Mouse (Mus musculus): Measurements from ENCODE around the gene Smim4. TPM values are rescaled to one million over a fixed set of nuclear protein-coding genes. Genes with fewer than 3 reads are reported as not detected.

Smim4 gene
- 59.6 and 65.7 TPM in 2 replicates for polyA plus RNA-seq (2016; fragmentation: Nextera tagmentation; extraction: Ambion mirVana)

DNA sequence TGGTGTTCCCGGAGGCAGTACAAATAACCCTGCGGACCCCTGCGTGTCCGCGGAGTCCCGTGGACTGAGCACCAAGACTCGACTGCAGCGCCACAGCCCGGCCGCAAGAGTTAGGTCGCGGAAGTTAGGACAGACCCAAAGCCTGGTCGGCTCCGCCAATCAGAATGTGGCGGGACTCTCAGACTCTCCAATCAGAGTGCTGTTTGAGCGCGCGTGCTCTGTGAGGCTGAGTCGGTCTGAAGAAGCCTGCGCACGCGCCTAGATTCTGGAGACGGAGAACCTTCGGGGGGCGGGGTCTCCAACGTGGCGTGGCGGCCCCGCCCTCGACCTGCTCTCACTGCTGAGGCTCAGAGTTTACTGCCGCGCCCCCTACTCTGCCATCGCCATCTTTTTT, at the start of gene Smim4:
TSS of gene Smim4 (minus strand) at position 131 of the 394 bp plus-strand sequence.
- Histone ChIP-seq H3K36me3 (peaks cover 4% of the 10 kb centered on the region; the same call in 1 of the 2 replicates), H3K4me3 (replicated peaks) (peak within 1 kb of the TSS; percentile 71), H3K27me3 (no peaks in the 10 kb centered on the region), H3K9ac (replicated peaks) (peak within 1 kb of the TSS; percentile 86), H3K4me2 (peak within 1 kb of the TSS; percentile 96), H3K27ac (peak within 1 kb of the TSS; percentile 92), H3K4me1 (replicated peaks) (peaks cover 52% of the 10 kb centered on the region), H3K9me3 (no peaks in the 10 kb centered on the region)
- under 1% methylated on average over 33 of the region's 33 CpGs for WGBS
- peak; percentile 93 for ATAC-seq (ENCODE audit: insufficient number of reproducible peaks, insufficient read depth, low FRiP score, low TSS enrichment, low read depth)

DNA sequence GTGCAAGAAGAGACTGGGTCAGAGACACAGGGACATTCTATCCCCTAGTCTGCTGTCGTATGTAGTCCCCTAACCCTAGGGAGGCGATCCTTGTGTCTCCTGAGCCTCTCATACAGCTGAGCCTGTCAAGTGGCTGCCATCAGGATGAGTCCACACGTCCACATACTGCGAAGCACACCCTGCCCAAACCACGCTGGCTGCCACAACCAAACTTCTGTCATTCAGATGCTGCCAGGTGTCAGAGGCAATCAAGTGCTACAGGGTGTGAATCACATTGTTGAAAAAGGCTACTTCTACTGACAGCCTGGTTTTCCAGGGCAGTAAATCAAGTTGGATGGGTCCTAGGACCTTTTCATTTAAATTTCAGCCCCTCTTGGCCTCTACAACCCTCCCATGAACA, 49.0 kb upstream of the Smim4 start:
- no peak for ATAC-seq (ENCODE audit: insufficient number of reproducible peaks, insufficient read depth, low FRiP score, low TSS enrichment, low read depth)
- Histone ChIP-seq H3K4me3 (replicated peaks) (no peak overlapping the region), H3K27me3 (no peaks in the 10 kb centered on the region), H3K27ac (no peak overlapping the region), H3K9ac (replicated peaks) (no peak overlapping the region), H3K9me3 (no peaks in the 10 kb centered on the region), H3K36me3 (peaks cover 99% of the 10 kb centered on the region), H3K4me1 (replicated peaks) (no peaks in the 10 kb centered on the region), H3K4me2 (no peak overlapping the region)
- WGBS: 91% methylated on average over 5 of the region's 5 CpGs

DNA sequence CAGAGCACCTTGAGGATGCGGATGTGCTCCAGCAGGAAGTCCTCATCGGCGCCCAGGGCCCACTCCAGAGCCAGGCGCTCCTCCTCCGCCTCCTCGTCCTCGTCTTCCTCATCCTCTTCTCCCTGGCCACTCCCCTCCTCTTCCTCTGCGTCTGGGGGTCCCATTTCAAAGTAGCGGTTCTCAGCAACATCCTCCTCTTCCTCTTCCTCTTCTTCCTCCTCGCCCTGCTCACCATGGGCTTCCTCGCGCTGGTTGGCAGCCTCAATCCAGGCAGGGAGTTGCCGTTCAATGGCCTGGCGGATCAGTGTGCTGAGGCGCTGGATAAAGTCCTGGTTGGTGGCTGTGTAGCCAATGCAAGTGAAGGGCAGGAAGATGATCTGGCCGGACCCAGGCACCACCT, 48.5 kb upstream of the Smim4 start:
- H3K4me2 ChIP-seq: no peak overlapping the region
- H3K27me3 ChIP-seq: no peaks in the 10 kb centered on the region
- peaks cover 99% of the 10 kb centered on the region for H3K36me3 ChIP-seq
- H3K4me3 ChIP-seq (replicated peaks): no peak overlapping the region
- H3K27ac ChIP-seq: no peak overlapping the region
- 93% methylated on average over 16 of the region's 16 CpGs for WGBS
- no peak overlapping the region for H3K9ac ChIP-seq (replicated peaks)
- no peaks in the 10 kb centered on the region for H3K9me3 ChIP-seq
- ATAC-seq (ENCODE audit: insufficient number of reproducible peaks, insufficient read depth, low FRiP score, low TSS enrichment, low read depth): no peak
- H3K4me1 ChIP-seq (replicated peaks): no peaks in the 10 kb centered on the region

DNA sequence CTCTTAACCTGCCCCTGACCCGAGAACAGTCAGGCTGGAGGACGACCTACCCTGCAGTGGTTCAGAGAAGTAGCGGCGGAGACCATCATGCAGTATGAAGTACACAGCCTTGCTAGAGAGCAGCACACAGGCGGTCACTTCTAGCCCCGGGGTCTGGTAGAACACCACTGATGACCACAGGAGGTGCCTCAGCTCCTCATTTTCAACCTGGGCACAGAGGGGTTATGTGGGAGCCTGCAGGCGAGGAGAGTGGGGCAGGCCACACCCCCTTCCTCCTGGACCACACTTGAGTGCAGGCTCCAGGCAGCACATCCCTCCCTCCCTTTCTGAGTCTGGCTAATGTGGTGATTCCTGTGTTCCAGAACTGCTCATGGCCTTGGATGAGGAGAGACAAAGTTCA, 44.8 kb upstream of the Smim4 start:
- no peak overlapping the region for H3K27ac ChIP-seq
- no peaks in the 10 kb centered on the region for H3K27me3 ChIP-seq
- H3K4me3 ChIP-seq (replicated peaks): no peak overlapping the region
- H3K9me3 ChIP-seq: no peaks in the 10 kb centered on the region
- WGBS: 90% methylated on average over 7 of the region's 7 CpGs
- peaks cover 5% of the 10 kb centered on the region for H3K4me1 ChIP-seq (replicated peaks)
- no peak for ATAC-seq (ENCODE audit: insufficient number of reproducible peaks, insufficient read depth, low FRiP score, low TSS enrichment, low read depth)
- peaks cover 86% of the 10 kb centered on the region for H3K36me3 ChIP-seq
- no peak overlapping the region for H3K9ac ChIP-seq (replicated peaks)
- no peak overlapping the region for H3K4me2 ChIP-seq

DNA sequence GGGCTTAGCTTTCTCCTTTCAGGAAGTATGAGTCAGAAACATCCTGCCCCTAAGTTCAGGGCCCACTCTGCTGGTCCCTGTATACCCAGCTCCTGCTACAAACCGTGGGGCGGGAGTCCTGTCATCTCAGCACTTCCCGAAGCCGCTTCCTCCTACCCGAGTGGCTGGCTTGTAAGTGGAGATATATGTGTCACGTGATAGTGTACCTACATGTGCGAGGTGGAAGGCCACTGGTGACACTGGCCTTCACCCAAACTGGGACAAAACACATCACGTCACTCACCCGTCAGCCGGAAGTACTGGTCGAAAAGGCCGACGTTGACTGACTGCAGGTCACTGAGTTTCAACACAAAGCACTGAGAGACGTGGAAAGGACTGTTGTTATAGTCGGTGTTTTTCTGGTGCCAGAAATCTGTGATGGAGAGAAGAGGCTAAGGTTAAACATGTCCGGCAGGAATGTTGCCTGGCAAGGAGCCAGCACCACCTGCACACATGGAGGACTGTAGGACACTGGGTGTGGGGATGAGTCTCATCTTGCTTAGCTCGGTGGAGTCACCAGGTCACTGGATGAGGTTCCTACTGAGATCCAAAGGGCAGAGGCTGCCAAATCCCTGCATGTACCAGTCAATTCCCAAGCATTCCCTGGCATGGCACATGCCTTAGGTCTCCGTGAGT, 44.2 kb upstream of the Smim4 start:
- peaks cover 81% of the 10 kb centered on the region for H3K36me3 ChIP-seq
- H3K9ac ChIP-seq (replicated peaks): no peak overlapping the region
- 89% methylated on average over 18 of the region's 18 CpGs for whole genome bisulfite sequencing
- no peaks in the 10 kb centered on the region for H3K9me3 ChIP-seq
- H3K27ac ChIP-seq: no peak overlapping the region
- H3K4me1 ChIP-seq (replicated peaks): peaks cover 11% of the 10 kb centered on the region
- H3K4me2 ChIP-seq: no peak overlapping the region
- no peak overlapping the region for H3K4me3 ChIP-seq (replicated peaks)
- H3K27me3 ChIP-seq: no peaks in the 10 kb centered on the region
- no peak for ATAC-seq (ENCODE audit: insufficient number of reproducible peaks, insufficient read depth, low FRiP score, low TSS enrichment, low read depth)

DNA sequence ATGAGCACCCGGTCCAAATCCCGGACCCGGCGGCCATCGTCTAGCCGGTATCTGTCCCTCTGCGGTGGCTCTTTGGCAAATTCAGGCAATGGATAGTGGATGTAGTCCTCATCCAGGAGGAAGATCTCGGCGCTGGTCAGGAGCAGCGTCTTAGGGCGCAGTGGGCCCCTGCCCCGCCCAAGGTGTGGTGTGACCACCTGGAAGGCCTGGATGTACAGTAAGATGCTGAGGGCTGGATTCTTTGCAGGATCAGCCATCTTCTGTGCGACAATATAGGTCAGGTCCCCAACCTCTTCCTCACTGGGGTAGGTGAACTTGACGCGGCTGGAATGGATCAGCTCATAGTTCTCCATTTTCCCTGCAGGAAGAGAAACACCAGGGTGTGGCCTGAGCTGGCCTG, 43.1 kb upstream of the Smim4 start:
- ATAC-seq (ENCODE audit: insufficient number of reproducible peaks, insufficient read depth, low FRiP score, low TSS enrichment, low read depth): no peak
- Histone ChIP-seq H3K9ac (replicated peaks) (no peak overlapping the region), H3K27me3 (no peaks in the 10 kb centered on the region), H3K4me2 (no peak overlapping the region), H3K36me3 (peaks cover 70% of the 10 kb centered on the region), H3K4me1 (replicated peaks) (peaks cover 16% of the 10 kb centered on the region), H3K4me3 (replicated peaks) (no peak overlapping the region), H3K9me3 (no peaks in the 10 kb centered on the region), H3K27ac (no peak overlapping the region)
- WGBS: 96% methylated on average over 15 of the region's 15 CpGs

DNA sequence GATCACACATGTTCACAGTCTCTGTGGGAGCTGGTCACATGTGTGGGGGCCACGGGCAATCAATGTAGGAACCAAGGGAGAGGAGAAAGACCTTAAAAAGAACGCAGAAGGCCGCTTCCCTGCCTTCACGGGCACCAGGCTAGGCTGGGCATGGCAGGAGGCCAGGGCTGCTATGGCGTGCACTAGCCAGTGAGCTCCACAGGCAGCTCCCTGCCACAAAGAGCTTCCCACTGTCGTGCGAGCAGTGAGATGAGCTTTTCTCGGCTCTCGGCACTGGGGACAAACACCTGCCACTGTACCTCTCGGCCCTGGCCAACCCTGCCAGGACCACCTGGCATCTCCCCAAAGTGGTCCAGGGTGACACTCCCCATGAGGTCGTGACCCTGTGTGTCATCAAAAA, 42.6 kb upstream of the Smim4 start:
- no peaks in the 10 kb centered on the region for H3K9me3 ChIP-seq
- H3K27me3 ChIP-seq: no peaks in the 10 kb centered on the region
- no peak overlapping the region for H3K4me3 ChIP-seq (replicated peaks)
- peaks cover 65% of the 10 kb centered on the region for H3K36me3 ChIP-seq
- no peak overlapping the region for H3K27ac ChIP-seq
- H3K4me2 ChIP-seq: no peak overlapping the region
- 94% methylated on average over 11 of the region's 11 CpGs for WGBS
- H3K4me1 ChIP-seq (replicated peaks): peaks cover 19% of the 10 kb centered on the region
- ATAC-seq (ENCODE audit: insufficient number of reproducible peaks, insufficient read depth, low FRiP score, low TSS enrichment, low read depth): no peak
- no peak overlapping the region for H3K9ac ChIP-seq (replicated peaks)

DNA sequence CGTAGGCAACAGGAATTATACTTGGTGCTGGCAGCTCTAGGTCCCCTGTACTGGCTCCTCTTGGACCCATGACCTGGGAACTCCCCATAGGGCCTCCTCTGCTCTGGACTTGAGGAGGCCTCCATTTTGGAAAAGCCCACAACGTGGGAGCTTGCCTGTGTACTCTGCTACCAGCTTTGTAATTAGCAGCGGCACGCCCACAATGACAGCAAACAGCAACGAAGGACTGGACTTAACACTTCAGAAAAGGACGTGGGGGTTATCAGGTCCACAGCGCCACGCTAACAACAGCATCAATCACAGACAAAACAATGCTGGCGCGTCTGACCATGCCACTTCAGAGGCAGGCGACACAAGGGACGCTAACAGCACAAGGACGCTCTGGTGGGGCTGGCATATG, 42.2 kb upstream of the Smim4 start:
- peaks cover 61% of the 10 kb centered on the region for H3K36me3 ChIP-seq
- no peak overlapping the region for H3K9ac ChIP-seq (replicated peaks)
- H3K4me3 ChIP-seq (replicated peaks): no peak overlapping the region
- peaks cover 23% of the 10 kb centered on the region for H3K4me1 ChIP-seq (replicated peaks)
- no peak for ATAC-seq (ENCODE audit: insufficient number of reproducible peaks, insufficient read depth, low FRiP score, low TSS enrichment, low read depth)
- no peaks in the 10 kb centered on the region for H3K27me3 ChIP-seq
- H3K27ac ChIP-seq: no peak overlapping the region
- H3K4me2 ChIP-seq: no peak overlapping the region
- 90% methylated on average over 13 of the region's 13 CpGs for WGBS
- no peaks in the 10 kb centered on the region for H3K9me3 ChIP-seq

DNA sequence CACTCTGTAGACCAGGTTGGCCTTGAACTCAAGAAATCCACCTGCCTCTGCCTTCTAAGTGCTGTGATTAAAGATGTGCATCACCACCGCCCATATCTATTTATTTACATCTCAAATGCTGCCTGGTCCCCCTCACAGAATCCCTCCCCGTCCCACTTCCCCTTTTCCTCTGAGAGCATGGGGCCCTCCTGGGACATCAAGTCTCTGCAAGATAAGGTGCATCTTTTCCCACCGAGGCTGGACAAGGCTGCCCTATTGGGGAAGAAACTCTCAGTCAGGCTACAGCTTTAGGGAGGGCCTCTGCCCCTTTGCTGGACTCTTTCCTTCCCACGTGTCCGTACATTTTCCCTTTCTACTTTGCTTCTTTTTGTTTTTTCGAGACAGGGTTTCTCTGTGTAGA, 40.8 kb upstream of the Smim4 start:
- ATAC-seq (ENCODE audit: insufficient number of reproducible peaks, insufficient read depth, low FRiP score, low TSS enrichment, low read depth): no peak
- Histone ChIP-seq H3K36me3 (peaks cover 46% of the 10 kb centered on the region), H3K9ac (replicated peaks) (no peak overlapping the region), H3K27me3 (no peaks in the 10 kb centered on the region), H3K27ac (no peak overlapping the region), H3K4me3 (replicated peaks) (no peak overlapping the region), H3K9me3 (no peaks in the 10 kb centered on the region), H3K4me2 (no peak overlapping the region), H3K4me1 (replicated peaks) (peaks cover 28% of the 10 kb centered on the region)
- 85% methylated on average over 6 of the region's 6 CpGs for WGBS

DNA sequence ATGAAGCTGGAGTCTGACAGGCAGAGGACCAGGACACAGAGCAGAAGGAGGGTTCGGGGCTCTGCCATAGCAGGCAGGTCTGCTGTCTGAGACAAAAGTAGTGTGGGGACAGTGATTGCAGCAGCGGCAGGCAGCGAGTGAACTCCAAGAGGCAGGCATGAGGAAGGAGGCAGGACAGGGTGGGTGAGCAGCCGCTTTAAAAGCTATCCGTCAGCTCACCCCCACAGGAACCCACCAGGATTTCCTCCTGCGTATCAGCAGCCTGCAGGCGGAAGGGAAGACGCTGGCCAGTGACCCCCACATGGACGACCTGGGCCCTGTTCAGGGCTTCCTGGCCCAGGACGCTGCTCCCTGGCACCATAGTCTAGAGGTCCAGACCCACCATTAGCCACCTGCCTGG, 39.7 kb upstream of the Smim4 start, which contains the start of gene Stab1:
TSS of gene Stab1 (minus strand) at position 217 of the 400 bp plus-strand sequence.
- Histone ChIP-seq H3K36me3 (peaks cover 36% of the 10 kb centered on the region), H3K4me1 (replicated peaks) (peaks cover 28% of the 10 kb centered on the region), H3K9ac (replicated peaks) (no peak within 1 kb of the TSS; the same call in 1 of the 2 replicates), H3K4me2 (no peak within 1 kb of the TSS), H3K27me3 (no peaks in the 10 kb centered on the region), H3K4me3 (replicated peaks) (peak within 1 kb of the TSS; percentile 10), H3K27ac (peak within 1 kb of the TSS; percentile 31; the same call in 1 of the 2 replicates), H3K9me3 (no peaks in the 10 kb centered on the region)
- WGBS: 42% methylated on average over 10 of the region's 10 CpGs
- no peak for ATAC-seq (ENCODE audit: insufficient number of reproducible peaks, insufficient read depth, low FRiP score, low TSS enrichment, low read depth)

DNA sequence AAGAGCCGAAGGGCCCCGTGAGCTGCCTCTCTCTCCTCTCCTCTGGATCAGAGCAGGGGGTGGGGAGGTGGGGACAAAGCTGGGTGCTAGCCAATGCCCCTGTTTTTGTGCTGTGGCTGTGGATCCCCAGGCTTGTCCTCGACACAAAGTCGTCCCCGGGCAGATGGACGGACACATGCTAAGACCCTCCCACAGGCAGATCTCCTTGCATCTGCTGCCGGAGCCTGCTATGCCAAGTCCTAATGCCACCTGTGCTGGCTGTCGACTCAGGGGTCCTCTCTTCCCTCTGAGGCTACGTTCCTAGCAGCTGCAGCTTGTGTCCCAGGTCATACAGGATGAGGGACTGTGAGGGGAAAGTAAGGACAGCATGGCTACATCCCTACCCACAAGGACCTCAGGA, 38.1 kb upstream of the Smim4 start:
- WGBS: 75% methylated on average over 9 of the region's 9 CpGs
- Histone ChIP-seq H3K36me3 (peaks cover 20% of the 10 kb centered on the region), H3K9ac (replicated peaks) (0 out of 2 replicates have a peak overlapping the region, but pooled peaks have one; percentile 9), H3K27me3 (no peaks in the 10 kb centered on the region), H3K9me3 (no peaks in the 10 kb centered on the region), H3K4me3 (replicated peaks) (peak overlapping the region; percentile 10; the same call in 1 of the 2 replicates), H3K27ac (no peak overlapping the region), H3K4me2 (peak overlapping the region; percentile 21), H3K4me1 (replicated peaks) (peaks cover 28% of the 10 kb centered on the region)
- no peak for ATAC-seq (ENCODE audit: insufficient number of reproducible peaks, insufficient read depth, low FRiP score, low TSS enrichment, low read depth)
